15 mouse cellular contexts compared by ENCODE assay signal in the genomic region with DNA sequence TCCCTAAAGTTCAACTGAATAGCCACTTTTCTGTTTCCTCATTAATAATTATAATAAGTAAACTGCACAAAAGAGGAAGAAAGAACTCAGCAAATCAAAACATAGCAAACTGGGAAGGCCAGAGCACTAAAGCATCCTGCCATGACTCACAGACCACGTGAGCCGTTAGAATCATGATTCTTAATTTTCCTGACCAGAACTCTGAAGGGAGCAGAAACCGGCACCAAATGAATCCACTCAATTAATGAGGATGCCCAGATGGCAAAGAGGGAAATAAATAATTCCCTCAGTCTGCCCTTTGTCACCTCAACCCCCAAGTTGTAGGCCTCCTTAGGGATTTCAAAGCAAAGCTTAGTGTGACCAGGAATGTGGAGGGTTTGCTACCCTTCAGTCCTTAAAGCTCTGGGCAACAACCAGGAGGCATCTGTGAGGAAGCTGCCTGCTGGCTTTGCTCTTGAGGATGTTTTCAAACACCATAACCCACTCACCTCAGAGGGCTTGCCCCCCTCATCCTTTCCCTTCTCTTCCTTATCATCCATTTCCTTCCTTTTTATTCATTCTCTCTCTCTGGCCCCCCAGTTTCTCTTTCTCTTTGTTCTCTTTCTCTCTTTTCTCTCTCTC.
DNase-seq lines count a peak whose midpoint lies in the region; ATAC-seq and TF ChIP-seq lines count a peak whose summit lies in the region.
"Had no signal": no experiment of that assay in that cellular context is flagged by ENCODE, and none has a peak within 500 bp of the region (broad histone marks: within the 10 kb centered on the region; RNA-seq: fewer than 3 reads in every experiment).

No protein-coding gene starts in this region.

- ATAC-seq in forebrain, embryonic 13.5 days, result no peak
- no peak for ATAC-seq in liver, embryonic 11.5 days (replicated peaks; ENCODE audit: low FRiP score)
- ATAC-seq in limb, embryonic 12.5 days (ENCODE audit: insufficient number of reproducible peaks, insufficient read depth, low FRiP score, low TSS enrichment, low read depth), result no peak
- ATAC-seq: forebrain, embryonic 14.5 days had no signal

- peak overlapping the region; percentile 70 for H3K27ac ChIP-seq in forebrain, embryonic 10.5 days
- H3K27ac ChIP-seq in forebrain, embryonic 13.5 days, result no peak overlapping the region
- no peak overlapping the region for H3K27ac ChIP-seq in liver, adult 2 months (replicated peaks; ENCODE audit: insufficient read depth, low read depth, low read length)
- no peak overlapping the region for H3K27ac ChIP-seq in liver, embryonic 11.5 days (ENCODE audit: low read depth, low read length)
- peak overlapping the region; percentile 42; the same call in 1 of the 2 replicates for H3K27ac ChIP-seq in limb, embryonic 12.5 days
- H3K27ac ChIP-seq: embryonic facial prominence, embryonic 12.5 days; heart, embryonic 15.5 days; stomach, embryonic 15.5 days had no signal

- no peaks in the 10 kb centered on the region for H3K79me2 ChIP-seq in liver, adult 2 months (ENCODE audit: control insufficient read depth, insufficient read depth, low read length)

- TF ChIP-seq CTCF in liver, adult 2 months (IDR thresholded peaks at IDR 0.05; ENCODE audit: low read depth, low read length), result no peak

- no peak overlapping the region for H3K4me2 ChIP-seq in forebrain, embryonic 13.5 days
- H3K4me2 ChIP-seq in liver, embryonic 11.5 days, result no peak overlapping the region
- H3K4me2 ChIP-seq in limb, embryonic 12.5 days, result no peak overlapping the region
- H3K4me2 ChIP-seq: embryonic facial prominence, embryonic 12.5 days; heart, embryonic 15.5 days; hindbrain, embryonic 15.5 days; stomach, embryonic 15.5 days had no signal

- DNase-seq in forebrain, embryonic 10.5 days (ENCODE audit: extremely low spot score, low spot score), result no peak
- DNase-seq in liver, adult 2 months (ENCODE audit: extremely low read depth, low read depth, low spot score), result peak; percentile 15
- DNase-seq in liver, embryonic 11.5 days (ENCODE audit: low spot score), result no peak
- DNase-seq in adrenal gland, postnatal 25 days, result peak; percentile 9
- DNase-seq in cerebellum, adult 9-10 months, result no peak
- no peak for DNase-seq in gastrocnemius, postnatal 10 days
- DNase-seq: layer of hippocampus, adult 9-11 months; thymus, postnatal 4 days had no signal

- H3K9ac ChIP-seq in forebrain, embryonic 13.5 days, result no peak overlapping the region
- no peak overlapping the region for H3K9ac ChIP-seq in liver, adult 2 months (ENCODE audit: low read depth, low read length)
- H3K9ac ChIP-seq in liver, embryonic 11.5 days (ENCODE audit: low read depth, low read length), result no peak overlapping the region
- no peak overlapping the region for H3K9ac ChIP-seq in limb, embryonic 12.5 days (replicated peaks)
- H3K9ac ChIP-seq: embryonic facial prominence, embryonic 12.5 days; heart, embryonic 15.5 days; hindbrain, embryonic 15.5 days; stomach, embryonic 15.5 days had no signal

- H3K4me3 ChIP-seq in forebrain, embryonic 10.5 days, result no peak overlapping the region
- no peak overlapping the region for H3K4me3 ChIP-seq in forebrain, embryonic 13.5 days
- no peak overlapping the region for H3K4me3 ChIP-seq in liver, adult 2 months (ENCODE audit: insufficient read depth, low read depth, low read length)
- no peak overlapping the region for H3K4me3 ChIP-seq in liver, embryonic 11.5 days (ENCODE audit: low read depth, low read length)
- no peak overlapping the region for H3K4me3 ChIP-seq in limb, embryonic 12.5 days (replicated peaks)
- H3K4me3 ChIP-seq: embryonic facial prominence, embryonic 12.5 days; heart, embryonic 15.5 days; hindbrain, embryonic 15.5 days; stomach, embryonic 15.5 days had no signal

- H3K9me3 ChIP-seq in forebrain, embryonic 10.5 days, result peaks cover 4% of the 10 kb centered on the region
- H3K9me3 ChIP-seq in forebrain, embryonic 13.5 days (replicated peaks), result no peaks in the 10 kb centered on the region; the same call in 1 of the 2 replicates
- H3K9me3 ChIP-seq in liver, embryonic 11.5 days (ENCODE audit: control insufficient read depth, low read length), result no peaks in the 10 kb centered on the region
- H3K9me3 ChIP-seq in limb, embryonic 12.5 days, result no peaks in the 10 kb centered on the region; the same call in 1 of the 2 replicates
- H3K9me3 ChIP-seq: embryonic facial prominence, embryonic 12.5 days; heart, embryonic 15.5 days; hindbrain, embryonic 15.5 days; stomach, embryonic 15.5 days had no signal

- 71% methylated on average over 3 of the region's 3 CpGs for WGBS in forebrain, embryonic 10.5 days
- WGBS in forebrain, embryonic 13.5 days, result 35% methylated on average over 3 of the region's 3 CpGs
- 73% methylated on average over 3 of the region's 3 CpGs for WGBS in liver, adult 2 months
- WGBS in liver, embryonic 11.5 days, result 58% methylated on average over 3 of the region's 3 CpGs
- 36% methylated on average over 3 of the region's 3 CpGs for WGBS in limb, embryonic 12.5 days

- peaks cover 20% of the 10 kb centered on the region for H3K4me1 ChIP-seq in forebrain, embryonic 10.5 days
- peaks cover 18% of the 10 kb centered on the region for H3K4me1 ChIP-seq in forebrain, embryonic 13.5 days
- no peaks in the 10 kb centered on the region for H3K4me1 ChIP-seq in liver, adult 2 months (ENCODE audit: control insufficient read depth, insufficient read depth, low read length)
- no peaks in the 10 kb centered on the region for H3K4me1 ChIP-seq in liver, embryonic 11.5 days (replicated peaks; ENCODE audit: control insufficient read depth, insufficient read depth, low read length)
- H3K4me1 ChIP-seq in limb, embryonic 12.5 days (replicated peaks), result peaks cover 31% of the 10 kb centered on the region

- no peaks in the 10 kb centered on the region for H3K36me3 ChIP-seq in forebrain, embryonic 10.5 days (replicated peaks)
- no peaks in the 10 kb centered on the region for H3K36me3 ChIP-seq in forebrain, embryonic 13.5 days (ENCODE audit: poor library complexity, severe bottlenecking)
- H3K36me3 ChIP-seq in liver, adult 2 months (ENCODE audit: control insufficient read depth, insufficient read depth, low read length), result no peaks in the 10 kb centered on the region
- no peaks in the 10 kb centered on the region for H3K36me3 ChIP-seq in liver, embryonic 11.5 days (ENCODE audit: control insufficient read depth, insufficient read depth, low read length)
- no peaks in the 10 kb centered on the region for H3K36me3 ChIP-seq in limb, embryonic 12.5 days
- H3K36me3 ChIP-seq: embryonic facial prominence, embryonic 12.5 days; heart, embryonic 15.5 days; hindbrain, embryonic 15.5 days; stomach, embryonic 15.5 days had no signal

- TF ChIP-seq POLR2A in liver, adult 2 months (IDR thresholded peaks at IDR 0.05; ENCODE audit: extremely low read depth, insufficient read depth, low read length), result no peak

- H3K27me3 ChIP-seq in forebrain, embryonic 10.5 days (ENCODE audit: poor library complexity, severe bottlenecking), result no peaks in the 10 kb centered on the region
- H3K27me3 ChIP-seq in forebrain, embryonic 13.5 days, result no peaks in the 10 kb centered on the region
- no peaks in the 10 kb centered on the region for H3K27me3 ChIP-seq in liver, adult 2 months (ENCODE audit: control insufficient read depth, insufficient read depth, low read length)
- H3K27me3 ChIP-seq in liver, embryonic 11.5 days (replicated peaks; ENCODE audit: control insufficient read depth, insufficient read depth, low read length), result no peaks in the 10 kb centered on the region
- H3K27me3 ChIP-seq in limb, embryonic 12.5 days, result no peaks in the 10 kb centered on the region
- H3K27me3 ChIP-seq: embryonic facial prominence, embryonic 12.5 days; heart, embryonic 15.5 days; hindbrain, embryonic 15.5 days; stomach, embryonic 15.5 days had no signal

Comparison
In these comparisons a context has a peak if more than half of its experiments do, and no peak if none do; other contexts are left out.
1. DNase-seq: peak in liver, adult 2 months (single experiment) and adrenal gland, postnatal 25 days (single experiment); none in forebrain, embryonic 10.5 days (single experiment), liver, embryonic 11.5 days (single experiment), cerebellum, adult 9-10 months (single experiment) and gastrocnemius, postnatal 10 days (single experiment).
2. H3K27ac ChIP-seq: peak in forebrain, embryonic 10.5 days (single experiment) and limb, embryonic 12.5 days (single experiment); none in forebrain, embryonic 13.5 days (single experiment), liver, adult 2 months (single experiment) and liver, embryonic 11.5 days (single experiment).